ENCODE assay signal across 8 mouse cellular contexts in genomic region chr3:108458866-108459265, GRCm38 (mm10). TPM values are rescaled to one million over a fixed set of nuclear protein-coding genes. Genes with fewer than 3 reads are reported as not detected.
DNase-seq lines count a peak whose midpoint lies in the region; ATAC-seq and TF ChIP-seq lines count a peak whose summit lies in the region.

No protein-coding gene starts in this region.

- TF ChIP-seq EP300 in heart, postnatal 0 days (IDR thresholded peaks at IDR 0.05; ENCODE audit: low read depth): no peak
- TF ChIP-seq EP300 in liver, embryonic 14.5 days (IDR thresholded peaks at IDR 0.05; ENCODE audit: low read depth): no peak

- H3K4me2 ChIP-seq in heart, postnatal 0 days (ENCODE audit: low read depth, low read length): peak overlapping the region; percentile 39; the same call in 1 of the 2 replicates
- no peak overlapping the region; the same call in none of the 2 replicates for H3K4me2 ChIP-seq in liver, embryonic 14.5 days (ENCODE audit: low read depth)

- DNase-seq in frontal cortex, postnatal 25 days (ENCODE audit: low spot score in 2 of 2): no peak
- DNase-seq in CD4-positive, CD25-positive, alpha-beta regulatory T cell, adult 2 months (ENCODE audit: low read depth, low spot score): peak; percentile 87
- DNase-seq in heart, postnatal 0 days (ENCODE audit: low spot score): no peak
- DNase-seq in liver, embryonic 14.5 days (ENCODE audit: low read depth in 3 of 3, low spot score in 3 of 3): no peak
- DNase-seq in spleen, postnatal 36 days (ENCODE audit: low spot score in 2 of 2): peak; percentile 64 to 67
- DNase-seq in embryo, embryonic 11 days: no peak
- no peak for DNase-seq in cerebellum, adult 8-10 months

- WGBS in heart, postnatal 0 days: 27% methylated on average over 10 of the region's 10 CpGs
- 32% methylated on average over 10 of the region's 10 CpGs for WGBS in liver, embryonic 14.5 days (ENCODE audit: insufficient replicate concordance)

- H3K9me3 ChIP-seq in heart, postnatal 0 days (replicated peaks; ENCODE audit: control insufficient read depth, low read length): no peaks in the 10 kb centered on the region
- H3K9me3 ChIP-seq in liver, embryonic 14.5 days (ENCODE audit: control insufficient read depth, low read length): no peaks in the 10 kb centered on the region

- no peaks in the 10 kb centered on the region for H3K36me3 ChIP-seq in heart, postnatal 0 days (replicated peaks; ENCODE audit: control insufficient read depth, insufficient read depth, low read length)
- H3K36me3 ChIP-seq in liver, embryonic 14.5 days (replicated peaks; ENCODE audit: control insufficient read depth, insufficient read depth, low read depth): no peaks in the 10 kb centered on the region

- H3K27ac ChIP-seq in heart, postnatal 0 days (ENCODE audit: low read depth): no peak overlapping the region
- no peak overlapping the region for H3K27ac ChIP-seq in liver, embryonic 14.5 days

- no peak overlapping the region for H3K4me3 ChIP-seq in heart, postnatal 0 days (ENCODE audit: low read depth, low read length)
- H3K4me3 ChIP-seq in liver, embryonic 14.5 days (ENCODE audit: insufficient read depth in 1 of 2, low read depth in 2 of 2, low read length in 2 of 2): no peak overlapping the region

- TF ChIP-seq CTCF in heart, postnatal 0 days (IDR thresholded peaks at IDR 0.05; ENCODE audit: low read depth): no peak; the same call in 1 of the 2 replicates
- TF ChIP-seq CTCF in liver, embryonic 14.5 days (IDR thresholded peaks at IDR 0.05; ENCODE audit: low read depth): peak; percentile 45

- H3K27me3 ChIP-seq in heart, postnatal 0 days (ENCODE audit: control insufficient read depth, insufficient read depth, low read length): no peaks in the 10 kb centered on the region
- H3K27me3 ChIP-seq in liver, embryonic 14.5 days (ENCODE audit: control insufficient read depth, insufficient read depth, low read length): no peaks in the 10 kb centered on the region

- H3K4me1 ChIP-seq in heart, postnatal 0 days (ENCODE audit: control insufficient read depth, insufficient read depth): no peaks in the 10 kb centered on the region
- H3K4me1 ChIP-seq in liver, embryonic 14.5 days (replicated peaks; ENCODE audit: control insufficient read depth in 2 of 2, insufficient read depth in 2 of 2, low read length in 1 of 2): peaks cover 0 to 5% of the 10 kb centered on the region in 2 experiments; a peak in 1 of 4 replicates

- peak; percentile 61; the same call in 1 of the 2 replicates for ATAC-seq in frontal cortex, adult (ENCODE audit: low TSS enrichment)
- ATAC-seq in heart, postnatal 0 days (ENCODE audit: insufficient read depth, low read depth): peak; percentile 41; the same call in 1 of the 2 replicates
- ATAC-seq in liver, embryonic 14.5 days (ENCODE audit: insufficient read depth): 0 out of 2 replicates have a peak, but pooled peaks have one; percentile 18

- H3K9ac ChIP-seq in heart, postnatal 0 days (replicated peaks; ENCODE audit: low read depth, low read length): no peak overlapping the region
- no peak overlapping the region for H3K9ac ChIP-seq in liver, embryonic 14.5 days (replicated peaks)

RNA-seq across cellular contexts. Expression of gene Sars, which starts 13.9 kb away (rescaled TPM):
- 40.3 and 55.3 TPM in 2 replicates for total RNA-seq in heart, postnatal 0 days (2014; rRNA removed; ENCODE audit: low replicate concordance)
- polyA plus RNA-seq in heart, postnatal 0 days (2015; fragmentation: Nextera tagmentation; extraction: Ambion mirVana): 74.4 and 77.7 TPM in 2 replicates
- 23.8 and 39.9 TPM in 2 replicates for polyA plus RNA-seq in liver, embryonic 14.5 days (2012; rRNA removed)
- 76.1 and 81.4 TPM in 2 replicates for polyA plus RNA-seq in liver, embryonic 14.5 days (2014; fragmentation: Nextera tagmentation; extraction: Ambion mirVana)

RNA-seq across cellular contexts. Expression of gene Celsr2, which starts 43.5 kb away (rescaled TPM):
- total RNA-seq in heart, postnatal 0 days (2014; rRNA removed; ENCODE audit: low replicate concordance): 3.5 and 5.5 TPM in 2 replicates
- 1.2 and 1.9 TPM in 2 replicates for polyA plus RNA-seq in heart, postnatal 0 days (2015; fragmentation: Nextera tagmentation; extraction: Ambion mirVana)
- polyA plus RNA-seq in liver, embryonic 14.5 days (2012; rRNA removed): 0.38 and 0.64 TPM in 2 replicates
- 0.22 and 0.27 TPM in 2 replicates for polyA plus RNA-seq in liver, embryonic 14.5 days (2014; fragmentation: Nextera tagmentation; extraction: Ambion mirVana)

Comparison
In these comparisons a context has a peak if more than half of its experiments do, and no peak if none do; other contexts are left out.
1. DNase-seq: peak in CD4-positive, CD25-positive, alpha-beta regulatory T cell, adult 2 months (single experiment) and spleen, postnatal 36 days (2 of 2); none in frontal cortex, postnatal 25 days (0 of 2), heart, postnatal 0 days (single experiment), liver, embryonic 14.5 days (0 of 3), embryo, embryonic 11 days (single experiment) and cerebellum, adult 8-10 months (single experiment).
2. Peak in every context shown above with its lines, with median percentiles within 50 percentile points of each other: ATAC-seq.